Mouse (Mus musculus) small intestine, adult 2 months (tissue): ENCODE data around the gene Armc7. TPM values are rescaled to one million over a fixed set of nuclear protein-coding genes. Genes with fewer than 3 reads are reported as not detected.
"Not testable (repeated sequence)": the region's sequence is repeated elsewhere in the genome, so short reads cannot be mapped to it uniquely, and the experiment has no call there.

Source experiments
- H3K27ac ChIP-seq: fragments of 200-500 bp; 2 replicates; pipeline ENCODE4 v1.5.1; 2012; ENCODE audit warnings: low read depth, low read length, control low read depth, inconsistent platforms; ENCODE audit not compliant: insufficient read depth
- H3K27me3 ChIP-seq: fragments of 200-500 bp; 2 replicates; pipeline ENCODE4 v1.6.1; 2012; ENCODE audit warnings: mild to moderate bottlenecking, moderate library complexity, low read length, inconsistent platforms; ENCODE audit not compliant: control insufficient read depth, insufficient read depth
- H3K36me3 ChIP-seq: fragments of 200-500 bp; 2 replicates; pipeline ENCODE4 v1.6.1; 2012; ENCODE audit warnings: mild to moderate bottlenecking, low read length, control low read depth, inconsistent platforms; ENCODE audit not compliant: control insufficient read depth, insufficient read depth
- H3K4me1 ChIP-seq: fragments of 200-500 bp; 2 replicates; pipeline ENCODE4 v1.6.1; 2012; ENCODE audit warnings: low read length, inconsistent platforms, mixed read lengths; ENCODE audit not compliant: control insufficient read depth, insufficient read depth, insufficient read length
- H3K4me3 ChIP-seq: fragments of 200-500 bp; 2 replicates; pipeline ENCODE4 v1.5.1; 2012; ENCODE audit warnings: low read depth, mild to moderate bottlenecking, control low read depth, inconsistent platforms, low read length, moderate library complexity
- CTCF ChIP-seq: fragments of 200-500 bp; IDR thresholded peaks from 2 replicates; pipeline ENCODE4 v1.5.1; 2012; ENCODE audit warnings: low read depth, mild to moderate bottlenecking, control low read depth, inconsistent platforms, low read length, moderate library complexity, mixed read lengths; ENCODE audit not compliant: insufficient replicate concordance, insufficient read length; ENCODE audit errors: extremely low read depth
- POLR2A ChIP-seq: fragments of 200-500 bp; IDR thresholded peaks from 2 replicates; pipeline ENCODE4 v1.6.1; 2012; ENCODE audit warnings: low read depth, mild to moderate bottlenecking, control low read depth, inconsistent platforms, low read length, moderate library complexity
- WGBS: fragments of 180-500 bp; shearing (Covaris S2); methylation state at CpG from one replicate; pipeline ENCODE4 v1.1.7; 2018; 5-methylcytosine and 5-hydroxymethylcytosine counted together
- polyA plus RNA-seq: library from polyadenylated mRNA; depleted of rRNA; stranded (reverse); fragments of >200 nt; gene quantifications from 2 replicates; pipeline ENCODE4 v1.2.3, GENCODE M21; 2012

Gene Armc7
- polyA plus RNA-seq, 1 experiment, result 16.3 TPM

GRCm38 (mm10) chr11:115464851-115465250 is 10.6 kb upstream of the Armc7 start:
- no peak overlapping the region for H3K27ac ChIP-seq
- 88% methylated on average over 8 of the region's 8 CpGs for WGBS
- no peak for TF ChIP-seq POLR2A
- TF ChIP-seq CTCF, result no peak

GRCm38 (mm10) chr11:115467217-115467618 is 8.2 kb upstream of the Armc7 start:
- no peak for TF ChIP-seq POLR2A
- TF ChIP-seq CTCF, result no peak
- H3K4me1 ChIP-seq, result peaks cover 8% of the 10 kb centered on the region; the same call in 1 of the 2 replicates
- whole genome bisulfite sequencing, result 79% methylated on average over 4 of the region's 4 CpGs
- no peak overlapping the region for H3K4me3 ChIP-seq
- H3K36me3 ChIP-seq, result peaks cover 50% of the 10 kb centered on the region
- H3K27ac ChIP-seq, result no peak overlapping the region
- no peaks in the 10 kb centered on the region for H3K27me3 ChIP-seq

More at GRCm38 (mm10) chr11:115464851-115465250, 10.6 kb upstream of the Armc7 start:
- no peaks in the 10 kb centered on the region for H3K27me3 ChIP-seq
- H3K36me3 ChIP-seq, result peaks cover 36% of the 10 kb centered on the region
- peaks cover 10% of the 10 kb centered on the region for H3K4me1 ChIP-seq
- peak overlapping the region; percentile 52 for H3K4me3 ChIP-seq

GRCm38 (mm10) chr11:115472183-115472582 is 3.3 kb upstream of the Armc7 start:
- Histone ChIP-seq H3K27ac (no peak overlapping the region), H3K27me3 (no peaks in the 10 kb centered on the region), H3K4me1 (peaks cover 12% of the 10 kb centered on the region; the same call in 1 of the 2 replicates), H3K36me3 (peaks cover 44% of the 10 kb centered on the region), H3K4me3 (no peak overlapping the region)
- no peak for TF ChIP-seq CTCF
- TF ChIP-seq POLR2A, result no peak
- 82% methylated on average over 7 of the region's 7 CpGs for WGBS

GRCm38 (mm10) chr11:115473626-115474275 is 1.7 kb upstream of the Armc7 start:
- WGBS, result 9% methylated on average over 15 of the region's 15 CpGs
- peaks cover 12% of the 10 kb centered on the region; the same call in 1 of the 2 replicates for H3K4me1 ChIP-seq
- TF ChIP-seq CTCF (peak; percentile 89; the same call in 1 of the 2 replicates), POLR2A (no peak)
- peak overlapping the region; percentile 4; the same call in 1 of the 2 replicates for H3K4me3 ChIP-seq
- H3K36me3 ChIP-seq, result peaks cover 39% of the 10 kb centered on the region
- no peaks in the 10 kb centered on the region for H3K27me3 ChIP-seq
- peak overlapping the region; percentile 66 for H3K27ac ChIP-seq

- Histone ChIP-seq H3K4me1 (peaks cover 12% of the 10 kb centered on the region; the same call in 1 of the 2 replicates), H3K36me3 (peaks cover 31% of the 10 kb centered on the region), H3K4me3 (peak overlapping the region; percentile 79), H3K27ac (peak overlapping the region; percentile 43), H3K27me3 (no peaks in the 10 kb centered on the region)
- WGBS, result 2% methylated on average over 28 of the region's 28 CpGs
- no peak for TF ChIP-seq CTCF
- TF ChIP-seq POLR2A, result no peak
Observed at GRCm38 (mm10) chr11:115475758-115476237, 331 bp downstream of the Armc7 start.

- Histone ChIP-seq H3K4me1 (peaks cover 12% of the 10 kb centered on the region; the same call in 1 of the 2 replicates), H3K27ac (peak overlapping the region; percentile 60), H3K4me3 (peak overlapping the region; percentile 79), H3K36me3 (peaks cover 30% of the 10 kb centered on the region)
- 46% methylated on average over 4 of the region's 4 CpGs for WGBS
- H3K27me3 ChIP-seq, result not testable (repeated sequence)
Observed at GRCm38 (mm10) chr11:115476630-115477029, 1.2 kb downstream of the Armc7 start.

- peaks cover 23% of the 10 kb centered on the region for H3K36me3 ChIP-seq
- H3K27ac ChIP-seq, result peak overlapping the region; percentile 60
- H3K4me3 ChIP-seq, H3K27me3 ChIP-seq: not testable (repeated sequence)
- peaks cover 12% of the 10 kb centered on the region; the same call in 1 of the 2 replicates for H3K4me1 ChIP-seq
- 81% methylated on average over 7 of the region's 7 CpGs for WGBS
Observed at GRCm38 (mm10) chr11:115477388-115477787, 1.9 kb downstream of the Armc7 start.
